Mouse (Mus musculus) MEL (cell line): ENCODE measurements around the gene Cdhr4. TPM values are rescaled to one million over a fixed set of nuclear protein-coding genes. Genes with fewer than 3 reads are reported as not detected.
A peak's percentile ranks its signal among the peaks of the same experiment; 100 is the strongest.

ENCODE experiments used
- DNase-seq: peaks from one replicate; pipeline ENCODE4 v3.0.0; 2011; ENCODE audit warnings: low read depth, low spot score
- H3K27ac ChIP-seq: 2 replicates; pipeline ENCODE4 v1.5.1; 2012; ENCODE audit warnings: low read depth, mild to moderate bottlenecking, control low read depth, low read length, moderate library complexity; ENCODE audit not compliant: control insufficient read depth
- H3K27me3 ChIP-seq, 2 experiments: fragments of 150-350 bp in 1 of 2; sonication (generic) in 1 of 2; 2 replicates each; pipeline ENCODE4 v1.6.1; 2012; ENCODE audit warnings: low read length in 2 of 2, mild to moderate bottlenecking in 2 of 2, improper control_type of control experiment in 1 of 2, moderate library complexity in 1 of 2; ENCODE audit not compliant: insufficient read depth in 2 of 2, control insufficient read depth in 1 of 2
- H3K36me3 ChIP-seq, 2 experiments: 2 replicates each; pipeline ENCODE4 v1.6.1; 2012 to 2014; ENCODE audit warnings: low read length in 2 of 2, improper control_type of control experiment in 1 of 2, inconsistent platforms in 1 of 2, mild to moderate bottlenecking in 1 of 2; ENCODE audit not compliant: insufficient read depth in 2 of 2, control insufficient read depth in 1 of 2
- H3K4me1 ChIP-seq, 2 experiments: fragments of 150-350 bp in 1 of 2; sonication (generic) in 1 of 2; 2 replicates each; pipeline ENCODE4 v1.6.1; 2012; ENCODE audit warnings: low read length in 2 of 2, improper control_type of control experiment in 1 of 2, mild to moderate bottlenecking in 1 of 2; ENCODE audit not compliant: insufficient read depth in 2 of 2, control insufficient read depth in 1 of 2
- H3K4me3 ChIP-seq, 2 experiments: fragments of 150-350 bp in 1 of 2; sonication (generic) in 1 of 2; 2 replicates each; pipeline ENCODE4 v1.5.1; 2012; ENCODE audit warnings: low read depth in 2 of 2, low read length in 2 of 2, mild to moderate bottlenecking in 2 of 2, moderate library complexity in 2 of 2, control low read depth in 1 of 2, improper control_type of control experiment in 1 of 2; ENCODE audit not compliant: control insufficient read depth in 1 of 2, insufficient read depth in 1 of 2
- H3K79me2 ChIP-seq: 2 replicates; pipeline ENCODE4 v1.6.1; 2012; ENCODE audit warnings: mild to moderate bottlenecking, low read length, moderate library complexity; ENCODE audit not compliant: control insufficient read depth, poor library complexity, insufficient read depth
- H3K9ac ChIP-seq: 2 replicates; pipeline ENCODE4 v1.6.1; 2012; ENCODE audit warnings: low read depth, mild to moderate bottlenecking, control low read depth, low read length, moderate library complexity; ENCODE audit not compliant: control insufficient read depth, poor library complexity, severe bottlenecking
- H3K9me3 ChIP-seq: fragments of 150-350 bp; sonication (generic); replicated peaks from 2 replicates; pipeline ENCODE4 v1.6.1; 2012; ENCODE audit warnings: mild to moderate bottlenecking, low read length, improper control_type of control experiment, moderate library complexity; ENCODE audit not compliant: insufficient read depth
- BHLHE40 ChIP-seq: IDR thresholded peaks from 2 replicates; pipeline ENCODE4 v1.6.1; 2012; ENCODE audit warnings: low read depth, mild to moderate bottlenecking, inconsistent platforms, low read length, improper control_type of control experiment, borderline replicate concordance
- CHD2 ChIP-seq: IDR thresholded peaks from 2 replicates; pipeline ENCODE4 v1.6.1; 2011; ENCODE audit warnings: low read length, improper control_type of control experiment
- CTCF ChIP-seq, 3 experiments: IDR thresholded peaks in 2 of 3; conservative IDR thresholded peaks in 1 of 3; 2 replicates each; pipeline ENCODE4 v1.5.1; 2011 to 2012; ENCODE audit warnings: low read length in 3 of 3, low read depth in 2 of 3, mild to moderate bottlenecking in 2 of 3, improper control_type of control experiment in 1 of 3, inconsistent platforms in 1 of 3, mixed read lengths in 1 of 3, moderate library complexity in 1 of 3; ENCODE audit not compliant: control insufficient read depth in 1 of 3, insufficient read depth in 1 of 3, poor library complexity in 1 of 3, severe bottlenecking in 1 of 3
- E2F4 ChIP-seq: IDR thresholded peaks from 2 replicates; pipeline ENCODE4 v1.6.1; 2011; ENCODE audit warnings: low read depth, low read length, improper control_type of control experiment, borderline replicate concordance
- ELF1 ChIP-seq: IDR thresholded peaks from 2 replicates; pipeline ENCODE4 v1.6.1; 2014; ENCODE audit warnings: low read depth, mild to moderate bottlenecking, inconsistent platforms, low read length, improper control_type of control experiment, moderate library complexity
- EP300 ChIP-seq, 2 experiments: IDR thresholded peaks; 2 replicates each; pipeline ENCODE4 v1.6.1; 2011; ENCODE audit warnings: improper control_type of control experiment in 2 of 2, low read length in 2 of 2, low read depth in 1 of 2, mild to moderate bottlenecking in 1 of 2
- ETS1 ChIP-seq: IDR thresholded peaks from 2 replicates; pipeline ENCODE4 v1.6.1; 2012; ENCODE audit warnings: low read depth, mild to moderate bottlenecking, inconsistent platforms, low read length, improper control_type of control experiment, moderate library complexity
- GABPA ChIP-seq: IDR thresholded peaks from 2 replicates; pipeline ENCODE4 v1.6.1; 2012; ENCODE audit warnings: low read depth, mild to moderate bottlenecking, inconsistent platforms, low read length, improper control_type of control experiment, moderate library complexity
- GATA1 ChIP-seq: IDR thresholded peaks from 2 replicates; pipeline ENCODE4 v1.6.1; 2011; ENCODE audit warnings: low read depth, low read length, improper control_type of control experiment
- HCFC1 ChIP-seq: IDR thresholded peaks from 2 replicates; pipeline ENCODE4 v1.6.1; 2012; ENCODE audit warnings: low read depth, mild to moderate bottlenecking, inconsistent platforms, low read length, improper control_type of control experiment, moderate library complexity
- JUND ChIP-seq: IDR thresholded peaks from 2 replicates; pipeline ENCODE4 v1.6.1; 2011; ENCODE audit warnings: low read depth, mild to moderate bottlenecking, improper control_type of control experiment, low read length
- KAT2A ChIP-seq: conservative IDR thresholded peaks from 2 replicates; pipeline ENCODE4 v1.6.1; 2012; ENCODE audit warnings: low read depth, low read length, improper control_type of control experiment, inconsistent platforms
- MAFK ChIP-seq: IDR thresholded peaks from 2 replicates; pipeline ENCODE4 v1.6.1; 2011; ENCODE audit warnings: low read depth, mild to moderate bottlenecking, low read length, improper control_type of control experiment, borderline replicate concordance
- MAX ChIP-seq: IDR thresholded peaks from 2 replicates; pipeline ENCODE4 v1.6.1; 2011; ENCODE audit warnings: low read length, improper control_type of control experiment
- MAZ ChIP-seq: IDR thresholded peaks from 2 replicates; pipeline ENCODE4 v1.6.1; 2012; ENCODE audit warnings: low read depth, mild to moderate bottlenecking, inconsistent platforms, low read length, improper control_type of control experiment
- MEF2A ChIP-seq: IDR thresholded peaks from 2 replicates; pipeline ENCODE4 v1.6.1; 2014; ENCODE audit warnings: low read depth, mild to moderate bottlenecking, inconsistent platforms, low read length, improper control_type of control experiment; ENCODE audit not compliant: poor library complexity, insufficient replicate concordance, severe bottlenecking; ENCODE audit errors: extremely low read depth
- MYB ChIP-seq: IDR thresholded peaks from 2 replicates; pipeline ENCODE4 v1.6.1; 2011; ENCODE audit warnings: mild to moderate bottlenecking, low read depth, low read length, improper control_type of control experiment
- NELFE ChIP-seq: IDR thresholded peaks from 2 replicates; pipeline ENCODE4 v1.6.1; 2011; ENCODE audit warnings: low read depth, low read length, improper control_type of control experiment
- POLR2A ChIP-seq, 2 experiments: IDR thresholded peaks; 2 replicates each; pipeline ENCODE4 v1.6.1; 2011 to 2012; ENCODE audit warnings: low read length in 2 of 2, mild to moderate bottlenecking in 2 of 2, control low read depth in 1 of 2, improper control_type of control experiment in 1 of 2, low read depth in 1 of 2, moderate library complexity in 1 of 2; ENCODE audit not compliant: control insufficient read depth in 1 of 2, insufficient read depth in 1 of 2, poor library complexity in 1 of 2
- POLR2AphosphoS2 ChIP-seq: IDR thresholded peaks from 2 replicates; pipeline ENCODE4 v1.6.1; 2011; ENCODE audit warnings: low read length, improper control_type of control experiment
- POLR2AphosphoS5 ChIP-seq: IDR thresholded peaks from 2 replicates; pipeline ENCODE4 v1.6.1; 2012; ENCODE audit warnings: low read depth, borderline replicate concordance, mild to moderate bottlenecking, inconsistent platforms, low read length, moderate library complexity, mixed read lengths
- RCOR1 ChIP-seq: IDR thresholded peaks from 2 replicates; pipeline ENCODE4 v1.6.1; 2012; ENCODE audit warnings: low read depth, mild to moderate bottlenecking, inconsistent platforms, low read length, improper control_type of control experiment
- TAL1 ChIP-seq: IDR thresholded peaks from 2 replicates; pipeline ENCODE4 v1.6.1; 2012; ENCODE audit warnings: mild to moderate bottlenecking, inconsistent platforms, low read length, moderate library complexity, mixed read lengths
- TCF12 ChIP-seq: IDR thresholded peaks from 2 replicates; pipeline ENCODE4 v1.6.1; 2014; ENCODE audit warnings: low read depth, mild to moderate bottlenecking, inconsistent platforms, low read length, improper control_type of control experiment, moderate library complexity
- UBTF ChIP-seq: IDR thresholded peaks from 2 replicates; pipeline ENCODE4 v1.6.1; 2012; ENCODE audit warnings: low read depth, mild to moderate bottlenecking, inconsistent platforms, low read length, improper control_type of control experiment, moderate library complexity, borderline replicate concordance; ENCODE audit not compliant: insufficient read depth
- USF1 ChIP-seq: IDR thresholded peaks from 2 replicates; pipeline ENCODE4 v1.6.1; 2014; ENCODE audit warnings: low read depth, mild to moderate bottlenecking, inconsistent platforms, low read length, improper control_type of control experiment, moderate library complexity
- USF2 ChIP-seq, 2 experiments: IDR thresholded peaks; 2 replicates each; pipeline ENCODE4 v1.6.1; 2011 to 2012; ENCODE audit warnings: improper control_type of control experiment in 2 of 2, low read length in 2 of 2, borderline replicate concordance in 1 of 2, inconsistent platforms in 1 of 2, low read depth in 1 of 2, mild to moderate bottlenecking in 1 of 2; ENCODE audit not compliant: insufficient read depth in 1 of 2
- ZC3H11A ChIP-seq: IDR thresholded peaks from 2 replicates; pipeline ENCODE4 v1.6.1; 2012; ENCODE audit warnings: low read depth, mild to moderate bottlenecking, inconsistent platforms, low read length, improper control_type of control experiment
- ZKSCAN1 ChIP-seq: IDR thresholded peaks from 2 replicates; pipeline ENCODE4 v1.6.1; 2012; ENCODE audit warnings: low read depth, mild to moderate bottlenecking, inconsistent platforms, low read length, improper control_type of control experiment, moderate library complexity
- ZMIZ1 ChIP-seq: IDR thresholded peaks from 2 replicates; pipeline ENCODE4 v1.6.1; 2012; ENCODE audit warnings: low read depth, mild to moderate bottlenecking, inconsistent platforms, low read length, improper control_type of control experiment, moderate library complexity
- ZNF384 ChIP-seq: IDR thresholded peaks from 2 replicates; pipeline ENCODE4 v1.6.1; 2012; ENCODE audit warnings: low read depth, mild to moderate bottlenecking, inconsistent platforms, low read length, improper control_type of control experiment
- polyA plus RNA-seq, 2 experiments: library from polyadenylated mRNA; stranded (reverse) in 1 of 2; unstranded in 1 of 2; fragments of >175 nt in 1 of 2; fragments of >200 nt in 1 of 2; gene quantifications; 2 replicates each; pipeline versions ENCODE4 v1.2.1 to v1.2.4; 2012; ENCODE audit warnings: low replicate concordance in 2 of 2, low read depth in 1 of 2; ENCODE audit not compliant: insufficient read length in 2 of 2, insufficient read depth in 1 of 2, missing spikeins in 1 of 2
- total RNA-seq: library from RNA; depleted of rRNA; stranded (reverse); fragments of 300-350 nt; gene quantifications from 2 replicates; pipeline ENCODE4 v1.2.3, GENCODE M21; 2012

The Cdhr4 gene
- total and polyA plus RNA-seq, 3 experiments = 1.5 to 4.4 TPM; not detected in 1

DNA sequence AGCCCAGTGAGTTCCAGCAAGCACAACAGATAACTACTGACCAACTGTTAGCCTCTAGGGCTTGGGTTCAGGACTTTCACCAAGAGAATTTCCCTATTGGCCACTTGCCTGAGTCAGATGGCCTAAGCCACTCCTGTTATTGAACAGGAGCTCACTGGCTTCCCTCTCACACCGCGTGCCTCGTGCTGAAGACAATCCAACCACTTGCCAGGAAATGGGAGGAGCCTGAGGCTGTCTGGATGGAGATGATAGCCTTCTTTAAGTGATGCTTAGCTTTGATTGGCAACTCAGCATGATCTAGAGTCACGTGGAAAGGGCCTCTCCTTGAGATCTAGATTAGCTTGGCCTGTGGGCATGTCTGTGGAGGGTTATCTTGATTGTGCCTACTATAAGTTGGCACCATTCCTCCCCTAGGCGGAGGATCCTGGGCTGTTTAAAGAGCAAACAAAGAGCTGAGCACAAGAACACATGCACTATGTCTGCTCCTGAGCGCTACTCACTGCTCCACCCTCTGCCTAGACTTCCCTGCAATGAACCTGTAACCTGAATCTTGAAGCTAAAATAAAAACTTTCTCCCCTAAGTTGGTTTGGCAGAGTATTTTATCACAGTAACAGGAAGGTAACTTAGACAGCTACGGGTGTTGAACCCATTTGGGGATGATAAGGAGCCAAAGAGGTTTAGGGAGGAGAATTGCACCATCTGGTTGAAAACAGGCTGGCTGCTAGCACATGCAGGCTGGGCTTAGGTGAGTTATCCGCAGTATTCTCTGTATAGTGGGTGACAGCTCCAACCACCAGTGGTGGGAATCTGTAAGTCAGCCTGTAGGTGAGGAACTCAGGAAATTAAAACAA lies 20.4 kb upstream of the Cdhr4 start (continued):
- TF ChIP-seq NELFE = peak; percentile 59
- no peak for TF ChIP-seq UBTF
- peak; percentile 97 for TF ChIP-seq BHLHE40
- TF ChIP-seq USF1 = peak; percentile 94

DNA sequence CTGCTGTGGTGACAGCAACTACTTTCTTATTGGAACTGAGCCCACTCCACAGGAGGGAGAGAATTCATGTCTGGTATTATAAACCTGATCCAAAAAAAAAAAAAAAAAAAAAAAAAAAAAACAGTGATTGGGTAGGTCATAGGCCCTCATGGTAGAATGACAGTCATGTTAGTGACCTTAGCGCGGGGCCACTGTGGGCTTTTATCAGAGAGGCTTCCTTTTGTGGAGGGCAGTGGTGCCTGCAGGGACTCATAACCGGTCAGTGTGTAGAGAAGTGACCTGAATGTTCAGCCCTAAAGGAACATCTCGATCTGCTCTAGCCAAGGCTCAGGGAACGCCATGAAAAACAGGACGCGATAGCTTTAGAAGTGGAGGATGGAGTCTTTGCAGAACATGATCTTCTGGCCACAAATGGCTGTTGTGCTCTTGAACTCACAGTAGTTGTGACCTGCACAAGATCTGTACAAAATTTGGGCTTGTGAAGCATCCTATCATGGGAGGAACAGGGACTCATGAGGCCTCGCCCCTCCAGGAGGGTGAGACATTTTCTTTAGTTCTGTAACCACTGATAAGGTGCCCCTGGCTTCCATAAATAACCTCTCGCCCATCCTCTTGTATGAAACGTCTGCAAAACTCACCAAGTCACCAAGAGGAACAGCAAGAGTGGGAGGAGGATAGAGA lies 17.7 kb upstream of the Cdhr4 start:
- H3K9me3 ChIP-seq = no peaks in the 10 kb centered on the region
- H3K36me3 ChIP-seq = peaks cover 0 to 47% of the 10 kb centered on the region in 2 experiments; a peak in 3 of 4 replicates
- peak overlapping the region; percentile 28 to 29 for H3K4me3 ChIP-seq
- no peaks in the 10 kb centered on the region for H3K27me3 ChIP-seq
- peak overlapping the region; percentile 65 for H3K9ac ChIP-seq
- peaks cover 21% of the 10 kb centered on the region for H3K79me2 ChIP-seq
- peak; percentile 90 for DNase-seq
- H3K4me1 ChIP-seq = peaks cover 25 to 72% of the 10 kb centered on the region in 2 experiments
- H3K27ac ChIP-seq = peak overlapping the region; percentile 100
- no peak for TF ChIP-seq USF1
- TF ChIP-seq ZKSCAN1 = no peak
- no peak for TF ChIP-seq CTCF (IDR thresholded peaks at IDR 0.05 in 2 of 3, conservative IDR thresholded peaks at IDR 0.05 in 1 of 3; ENCODE audit: control insufficient read depth in 1 of 3, insufficient read depth in 1 of 3, low read depth in 2 of 3, low read length in 3 of 3, poor library complexity in 1 of 3, severe bottlenecking in 1 of 3)
- no peak for TF ChIP-seq UBTF
- TF ChIP-seq ZNF384 = peak; percentile 97
- TF ChIP-seq CHD2 = no peak
- 0 out of 2 replicates have a peak, but pooled peaks have one; percentile 54 for TF ChIP-seq POLR2AphosphoS5
- TF ChIP-seq USF2 (IDR thresholded peaks at IDR 0.05; ENCODE audit: borderline replicate concordance in 1 of 2, insufficient read depth in 1 of 2, low read depth in 1 of 2, low read length in 2 of 2) = no peak
- no peak for TF ChIP-seq MAX
- TF ChIP-seq GATA1 = peak; percentile 86
- no peak for TF ChIP-seq RCOR1
- TF ChIP-seq MEF2A = peak; percentile 99
- no peak for TF ChIP-seq MYB
- TF ChIP-seq ZMIZ1 = no peak
- TF ChIP-seq TAL1 = peak; percentile 34; the same call in 1 of the 2 replicates
- TF ChIP-seq POLR2AphosphoS2 = no peak
- no peak for TF ChIP-seq BHLHE40
- TF ChIP-seq ETS1 = peak; percentile 89
- TF ChIP-seq ELF1 = no peak
- TF ChIP-seq MAFK = no peak
- TF ChIP-seq JUND = no peak
- no peak for TF ChIP-seq ZC3H11A
- no peak for TF ChIP-seq KAT2A
- no peak for TF ChIP-seq HCFC1
- TF ChIP-seq E2F4 = no peak
- TF ChIP-seq EP300 (IDR thresholded peaks at IDR 0.05; ENCODE audit: low read depth in 1 of 2, low read length in 2 of 2) = peak in 1 of 2 experiments; percentile 84; a peak in 2 of 4 replicates
- TF ChIP-seq POLR2A (IDR thresholded peaks at IDR 0.05; ENCODE audit: control insufficient read depth in 1 of 2, insufficient read depth in 1 of 2, low read depth in 1 of 2, low read length in 2 of 2, poor library complexity in 1 of 2) = no peak; a peak in 1 of 4 replicates
- no peak for TF ChIP-seq GABPA
- TF ChIP-seq TCF12 = peak; percentile 83
- TF ChIP-seq MAZ = no peak
